Mouse (Mus musculus): ENCODE measurements around the gene Ptch2. TPM values are rescaled to one million over a fixed set of nuclear protein-coding genes. Genes with fewer than 3 reads are reported as not detected.

The Ptch2 gene
- under 1 TPM; 0.21 to 0.52 TPM for total RNA-seq (2021)
- long read RNA-seq, experiment 1: 0 reads
- long read RNA-seq, experiment 2: 0 reads

- peak; percentile 43 for DNase-seq (ENCODE audit: low spot score)
Observed at GRCm38 (mm10) chr4:117095551-117096452, at the start of gene Ptch2. Ptch2 (plus strand) TSS chr4:117096075.

GRCm38 (mm10) chr4:117048836-117049235 is 47.0 kb upstream of the Ptch2 start:
- DNase-seq (ENCODE audit: low spot score): peak; percentile 58

- no peak for DNase-seq (ENCODE audit: low spot score)
Observed at GRCm38 (mm10) chr4:117049485-117049884, 46.4 kb upstream of the Ptch2 start.

GRCm38 (mm10) chr4:117052626-117053025 is 43.2 kb upstream of the Ptch2 start:
- DNase-seq (ENCODE audit: low spot score): peak; percentile 65

- no peak for DNase-seq (ENCODE audit: low spot score)
Observed at GRCm38 (mm10) chr4:117053956-117054355, 41.9 kb upstream of the Ptch2 start.

- no peak for DNase-seq (ENCODE audit: low spot score)
Observed at GRCm38 (mm10) chr4:117056102-117056501, 39.8 kb upstream of the Ptch2 start.

GRCm38 (mm10) chr4:117056514-117056913 is 39.4 kb upstream of the Ptch2 start:
- no peak for DNase-seq (ENCODE audit: low spot score)

GRCm38 (mm10) chr4:117058512-117058911 is 37.4 kb upstream of the Ptch2 start:
- no peak for DNase-seq (ENCODE audit: low spot score)

GRCm38 (mm10) chr4:117062700-117063390 is 33.0 kb upstream of the Ptch2 start:
- no peak for DNase-seq (ENCODE audit: low spot score)

- no peak for DNase-seq (ENCODE audit: low spot score)
Observed at GRCm38 (mm10) chr4:117068035-117068434, 27.8 kb upstream of the Ptch2 start.

GRCm38 (mm10) chr4:117069647-117070046 is 26.2 kb upstream of the Ptch2 start:
- no peak for DNase-seq (ENCODE audit: low spot score)

- DNase-seq (ENCODE audit: low spot score): no peak
Observed at GRCm38 (mm10) chr4:117070624-117071023, 25.3 kb upstream of the Ptch2 start.

GRCm38 (mm10) chr4:117071183-117071582 is 24.7 kb upstream of the Ptch2 start:
- no peak for DNase-seq (ENCODE audit: low spot score)

- DNase-seq (ENCODE audit: low spot score): no peak
Observed at GRCm38 (mm10) chr4:117087948-117088640, 7.8 kb upstream of the Ptch2 start.

- DNase-seq (ENCODE audit: low spot score): no peak
Observed at GRCm38 (mm10) chr4:117090586-117090985, 5.3 kb upstream of the Ptch2 start.

- DNase-seq (ENCODE audit: low spot score): no peak
Observed at GRCm38 (mm10) chr4:117094626-117095361, 1.1 kb upstream of the Ptch2 start.

- DNase-seq (ENCODE audit: low spot score): no peak
Observed at GRCm38 (mm10) chr4:117096666-117097065, 791 bp downstream of the Ptch2 start.

GRCm38 (mm10) chr4:117097969-117098763 is 2.3 kb downstream of the Ptch2 start:
- no peak for DNase-seq (ENCODE audit: low spot score)

- DNase-seq (ENCODE audit: low spot score): no peak
Observed at GRCm38 (mm10) chr4:117098764-117099036, 2.8 kb downstream of the Ptch2 start.

GRCm38 (mm10) chr4:117100036-117100435 is 4.2 kb downstream of the Ptch2 start:
- DNase-seq (ENCODE audit: low spot score): no peak

- no peak for DNase-seq (ENCODE audit: low spot score)
Observed at GRCm38 (mm10) chr4:117101218-117101617, 5.3 kb downstream of the Ptch2 start.
